Mouse (Mus musculus) kidney, adult 2 months (tissue): ENCODE measurements around the gene Trpc4. TPM values are rescaled to one million over a fixed set of nuclear protein-coding genes. Genes with fewer than 3 reads are reported as not detected.

Experiments
- DNase-seq: peaks from one replicate; pipeline ENCODE4 v3.0.0; 2021
- H3K27ac ChIP-seq: fragments of 200-500 bp; 2 replicates; pipeline ENCODE4 v1.5.1; 2012; ENCODE audit warnings: low read depth, low read length, control low read depth, inconsistent platforms; ENCODE audit not compliant: insufficient read depth
- H3K27me3 ChIP-seq: fragments of 200-500 bp; replicated peaks from 2 replicates; pipeline ENCODE4 v1.6.1; 2012; ENCODE audit warnings: mild to moderate bottlenecking, moderate library complexity, low read length, inconsistent platforms; ENCODE audit not compliant: control insufficient read depth, insufficient read depth
- H3K36me3 ChIP-seq: fragments of 200-500 bp; 2 replicates; pipeline ENCODE4 v1.6.1; 2012; ENCODE audit warnings: mild to moderate bottlenecking, moderate library complexity, low read length, inconsistent platforms; ENCODE audit not compliant: control insufficient read depth, insufficient read depth
- H3K4me1 ChIP-seq: fragments of 200-500 bp; 2 replicates; pipeline ENCODE4 v1.6.1; 2011; ENCODE audit warnings: low read length; ENCODE audit not compliant: control insufficient read depth, insufficient read depth
- H3K4me3 ChIP-seq: fragments of 200-500 bp; 2 replicates; pipeline ENCODE4 v1.5.1; 2011; ENCODE audit warnings: mild to moderate bottlenecking, low read depth, low read length, control low read depth; ENCODE audit not compliant: insufficient read depth
- CTCF ChIP-seq: fragments of 200-500 bp; conservative IDR thresholded peaks from 2 replicates; pipeline ENCODE4 v1.5.1; 2011; ENCODE audit warnings: low read depth, mild to moderate bottlenecking, control low read depth, low read length, moderate library complexity, mixed read lengths; ENCODE audit not compliant: insufficient read depth, insufficient read length
- POLR2A ChIP-seq: fragments of 200-500 bp; IDR thresholded peaks from one replicate; pipeline ENCODE4 v1.6.1; 2011; ENCODE audit warnings: low read depth, low read length, control low read depth
- WGBS: fragments of 180-500 bp; shearing (Covaris S2); methylation state at CpG from one replicate; pipeline ENCODE4 v1.1.7; 2018; 5-methylcytosine and 5-hydroxymethylcytosine counted together
- polyA plus RNA-seq: library from polyadenylated mRNA; depleted of rRNA; stranded (reverse); fragments of >200 nt; gene quantifications from 2 replicates; pipeline ENCODE4 v1.2.3, GENCODE M21; 2012

The Trpc4 gene
- polyA plus RNA-seq, 1 experiment, result 0.17 TPM

DNA sequence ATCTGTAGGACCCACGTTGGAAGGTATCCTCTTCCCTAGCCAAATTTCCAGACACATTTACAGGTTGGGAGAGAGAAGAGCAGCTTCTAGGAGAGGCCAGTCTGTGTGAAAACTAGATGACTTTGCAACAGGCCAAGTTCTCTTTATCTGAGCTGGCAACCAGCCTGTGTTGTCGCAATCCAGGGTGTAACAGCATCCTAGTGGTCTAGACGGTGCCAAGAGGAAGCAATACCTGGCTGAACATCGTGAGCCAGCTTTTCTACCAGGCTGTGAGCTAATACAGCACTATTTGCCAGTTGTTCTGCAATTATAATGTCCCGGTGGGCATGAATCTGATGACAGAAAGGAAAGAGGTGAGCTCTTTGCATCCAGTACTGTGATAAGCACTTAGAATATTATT, 83.1 kb downstream of the Trpc4 start:
- no peak overlapping the region for H3K27ac ChIP-seq
- H3K27me3 ChIP-seq, result no peaks in the 10 kb centered on the region
- DNase-seq, result no peak
- no peak for TF ChIP-seq POLR2A
- no peak for TF ChIP-seq CTCF
- H3K4me3 ChIP-seq, result no peak overlapping the region
- 68% methylated on average over 5 of the region's 5 CpGs for WGBS
- H3K36me3 ChIP-seq, result no peaks in the 10 kb centered on the region
- H3K4me1 ChIP-seq, result no peaks in the 10 kb centered on the region

DNA sequence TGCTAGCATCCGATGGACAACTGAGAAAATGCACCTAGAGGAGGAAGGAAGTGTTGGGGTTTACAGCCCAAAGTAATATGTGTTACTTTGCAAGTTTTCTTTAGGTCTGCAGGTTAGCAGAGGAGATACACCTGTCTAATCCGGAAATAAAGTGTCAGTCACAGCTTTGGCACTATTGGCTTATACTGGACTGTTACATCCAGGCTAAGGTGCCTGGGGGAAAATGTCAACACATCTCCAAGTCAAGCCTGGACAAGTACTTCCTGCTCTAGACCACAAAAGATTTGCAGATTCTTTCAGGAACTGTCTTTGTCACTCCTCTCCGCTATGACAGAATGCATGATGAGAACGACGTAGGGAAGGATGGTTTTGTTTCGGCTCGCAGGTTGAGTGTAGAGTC, 83.6 kb downstream of the Trpc4 start:
- Histone ChIP-seq H3K27me3 (no peaks in the 10 kb centered on the region), H3K27ac (no peak overlapping the region), H3K4me3 (no peak overlapping the region), H3K36me3 (no peaks in the 10 kb centered on the region), H3K4me1 (no peaks in the 10 kb centered on the region)
- TF ChIP-seq CTCF (no peak), POLR2A (no peak)
- DNase-seq, result no peak
- WGBS, result 91% methylated on average over 7 of the region's 7 CpGs

DNA sequence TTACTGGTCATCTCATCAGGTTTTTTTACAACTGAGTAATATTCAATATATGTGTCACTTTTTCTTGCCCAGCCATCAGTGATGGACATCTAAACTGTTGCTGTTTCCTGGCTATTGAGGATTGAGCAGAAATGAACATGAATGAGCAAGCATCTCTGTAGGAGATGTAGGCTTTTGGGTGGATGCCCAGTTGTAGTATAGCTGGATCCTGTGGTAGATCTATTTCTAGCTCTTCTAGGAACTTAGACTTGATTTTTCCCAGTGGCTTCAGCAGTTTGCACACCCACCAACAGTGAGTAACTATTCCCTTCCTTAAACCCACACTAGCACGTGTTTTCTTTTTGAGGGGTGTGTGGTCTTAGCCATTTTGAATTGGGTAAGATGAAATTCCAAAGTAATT, 87.3 kb downstream of the Trpc4 start:
- DNase-seq, result no peak
- no peak for TF ChIP-seq POLR2A
- no peak for TF ChIP-seq CTCF
- Histone ChIP-seq H3K27ac (no peak overlapping the region), H3K4me1 (no peaks in the 10 kb centered on the region), H3K36me3 (no peaks in the 10 kb centered on the region), H3K4me3 (no peak overlapping the region), H3K27me3 (no peaks in the 10 kb centered on the region)
- WGBS, result 69% methylated on average over 1 of the region's 1 CpGs

DNA sequence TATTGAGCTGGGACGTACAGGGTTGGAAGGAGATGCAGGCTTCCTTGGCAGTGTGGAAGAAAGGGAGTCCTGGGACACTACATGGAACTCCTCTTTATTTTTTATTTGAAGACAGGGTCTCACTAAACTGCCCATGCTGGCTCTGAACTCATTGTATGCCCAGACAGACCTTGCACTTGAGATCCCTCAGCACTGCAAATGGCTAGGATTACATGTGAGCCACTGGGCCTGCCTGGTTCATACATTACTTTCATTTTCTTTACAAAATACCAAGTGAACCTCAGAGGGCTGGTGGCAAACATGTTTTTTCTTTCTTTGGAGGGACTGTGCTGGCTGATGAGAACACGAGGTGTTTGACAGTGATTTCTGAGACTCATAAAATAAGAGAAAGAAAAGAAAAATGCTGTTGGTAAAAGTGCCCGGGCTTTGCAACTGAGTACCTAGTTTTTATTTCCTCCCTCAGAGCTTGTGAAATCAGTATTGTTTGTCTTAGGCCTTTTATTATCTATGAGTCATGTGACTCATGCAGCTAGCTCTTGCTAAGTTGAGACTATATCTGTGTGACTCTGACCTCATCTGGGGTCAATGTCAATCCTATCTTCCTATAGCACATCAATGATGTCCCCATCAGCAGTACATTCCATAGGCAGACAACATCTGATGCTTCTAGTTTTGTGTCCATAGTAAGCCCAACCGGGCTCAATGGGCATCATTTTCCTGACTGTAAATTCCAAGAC, 89.1 kb downstream of the Trpc4 start:
- 66% methylated on average over 4 of the region's 4 CpGs for WGBS
- no peak for TF ChIP-seq CTCF
- no peak for TF ChIP-seq POLR2A

DNA sequence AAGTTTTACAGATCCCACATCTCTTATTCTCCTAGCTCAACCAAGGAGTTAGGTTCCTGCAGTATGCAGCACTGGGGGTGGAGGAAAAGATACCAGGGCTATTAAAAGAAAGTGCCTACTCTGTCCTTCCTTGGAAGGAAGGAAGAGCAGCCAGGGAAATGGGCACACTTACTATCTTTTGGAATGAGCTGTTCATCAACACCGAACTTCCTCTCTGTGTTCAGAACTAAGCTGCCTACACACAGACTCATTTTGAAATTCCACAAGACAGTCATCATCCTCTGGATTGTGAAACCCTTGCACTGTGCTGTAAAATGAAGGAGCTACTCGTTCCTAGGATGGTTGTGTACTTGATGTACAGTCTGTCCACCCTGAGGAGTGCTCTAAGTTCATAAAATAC, 90.6 kb downstream of the Trpc4 start:
- Histone ChIP-seq H3K36me3 (no peaks in the 10 kb centered on the region), H3K4me1 (no peaks in the 10 kb centered on the region), H3K27me3 (no peaks in the 10 kb centered on the region), H3K27ac (no peak overlapping the region), H3K4me3 (no peak overlapping the region)
- WGBS, result 60% methylated on average over 2 of the region's 2 CpGs
- DNase-seq, result no peak
- TF ChIP-seq CTCF (no peak), POLR2A (no peak)

More for the DNA sequence above, 89.1 kb downstream of the Trpc4 start:
- no peak overlapping the region for H3K27ac ChIP-seq
- no peaks in the 10 kb centered on the region for H3K4me1 ChIP-seq
- no peak overlapping the region for H3K4me3 ChIP-seq
- H3K27me3 ChIP-seq, result no peaks in the 10 kb centered on the region
- H3K36me3 ChIP-seq, result no peaks in the 10 kb centered on the region
- DNase-seq, result no peak

DNA sequence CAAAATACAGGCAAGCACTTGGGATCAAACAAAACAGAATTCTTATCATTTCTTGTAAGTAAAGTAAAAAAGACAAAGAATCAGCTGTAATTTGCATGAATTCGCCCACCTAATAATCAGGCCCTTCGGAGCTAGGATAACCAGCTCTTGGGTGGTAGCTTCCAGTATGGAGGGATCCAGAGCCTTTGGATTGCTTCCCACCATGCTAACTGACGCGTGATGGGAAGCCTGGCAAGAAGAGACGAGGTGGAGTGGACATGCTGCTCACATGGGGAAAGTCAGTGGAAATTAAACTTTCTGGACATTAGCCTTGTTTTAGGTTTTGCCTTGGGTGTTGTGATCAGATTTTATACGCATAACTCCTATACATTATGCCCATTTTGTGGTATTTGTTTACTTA, 93.5 kb downstream of the Trpc4 start:
- Histone ChIP-seq H3K4me3 (no peak overlapping the region), H3K27ac (no peak overlapping the region), H3K36me3 (no peaks in the 10 kb centered on the region), H3K4me1 (no peaks in the 10 kb centered on the region), H3K27me3 (no peaks in the 10 kb centered on the region)
- 91% methylated on average over 6 of the region's 6 CpGs for WGBS
- no peak for DNase-seq
- no peak for TF ChIP-seq CTCF
- no peak for TF ChIP-seq POLR2A

DNA sequence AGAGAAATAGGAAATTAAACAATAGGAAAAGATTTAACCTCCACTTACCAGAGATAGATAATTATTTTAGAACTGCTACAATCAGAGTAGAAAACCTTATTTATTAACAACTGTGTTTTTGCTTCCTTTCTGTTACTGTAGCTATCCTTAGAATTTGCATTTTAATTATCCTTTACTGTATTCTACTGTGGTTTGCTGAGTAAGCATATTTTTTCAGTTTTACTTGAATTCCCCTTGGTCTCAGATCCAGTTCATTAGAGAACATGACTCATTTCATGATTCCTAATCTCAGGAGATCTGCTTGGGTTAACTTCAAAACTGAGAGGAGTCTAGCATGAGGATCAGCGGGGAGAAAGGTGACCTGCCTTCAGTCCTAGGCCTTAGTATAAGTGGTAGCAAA, 111.1 kb downstream of the Trpc4 start:
- Histone ChIP-seq H3K36me3 (no peaks in the 10 kb centered on the region), H3K4me3 (no peak overlapping the region), H3K27me3 (no peaks in the 10 kb centered on the region), H3K27ac (no peak overlapping the region), H3K4me1 (no peaks in the 10 kb centered on the region)
- 86% methylated on average over 1 of the region's 1 CpGs for WGBS
- DNase-seq, result no peak
- TF ChIP-seq CTCF, result no peak
- no peak for TF ChIP-seq POLR2A
